Mouse (Mus musculus): ENCODE results near the gene Gm11037. TPM values are rescaled to one million over a fixed set of nuclear protein-coding genes. Genes with fewer than 3 reads are reported as not detected.
A peak's percentile ranks its signal among the peaks of the same experiment; 100 is the strongest.

Gm11037 gene
- polyA plus RNA-seq, 1 experiment: not detected

DNA sequence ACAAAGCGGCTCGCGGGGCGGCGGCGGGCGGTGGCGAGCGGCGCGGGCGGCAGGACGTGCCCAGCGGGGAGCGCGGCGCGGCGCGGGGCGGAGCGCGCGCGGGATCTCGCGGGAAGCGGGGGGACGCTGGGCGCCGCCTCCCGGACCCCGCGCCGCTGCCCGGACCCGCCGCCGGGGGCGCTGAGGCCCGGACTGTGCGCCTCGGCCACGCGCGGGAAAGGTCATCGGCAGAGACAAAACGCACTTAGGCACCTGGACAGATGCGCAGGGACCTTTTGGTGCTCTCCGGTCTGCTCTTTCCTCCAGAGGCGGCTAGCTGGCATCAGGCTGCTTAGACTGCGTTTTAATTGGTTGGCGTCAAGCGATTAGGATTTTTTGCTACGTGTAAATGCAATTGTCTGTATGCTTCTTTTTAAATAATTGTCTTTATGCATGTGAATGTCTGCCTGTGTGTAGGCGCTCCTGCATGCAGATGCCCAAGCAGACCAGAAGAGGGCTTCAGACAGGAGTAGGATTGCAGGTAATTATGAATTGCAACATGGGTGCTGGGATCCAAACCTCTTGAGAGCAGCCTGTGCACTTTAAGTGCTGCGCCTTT, 46.8 kb downstream of the Gm11037 start, which contains the start of gene Cenpb:
Gene Cenpb (minus strand): TSS at position 78 of the 598 bp plus-strand sequence.
- TF ChIP-seq POLR2A (IDR thresholded peaks at IDR 0.05; ENCODE audit: low read depth, low read length): no peak
- peak; percentile 58 for TF ChIP-seq CTCF (conservative IDR thresholded peaks at IDR 0.05; ENCODE audit: insufficient read depth, insufficient read length, low read depth, low read length)
- peak; percentile 92 for DNase-seq
- WGBS: 9% methylated on average over 57 of the region's 57 CpGs
- H3K4me1 ChIP-seq (ENCODE audit: control insufficient read depth, insufficient read depth, low read length): peaks cover 33% of the 10 kb centered on the region
- H3K36me3 ChIP-seq (ENCODE audit: control insufficient read depth, insufficient read depth, low read length): no peaks in the 10 kb centered on the region
- peak within 1 kb of the TSS; percentile 82 for H3K27ac ChIP-seq (ENCODE audit: insufficient read depth, low read depth, low read length)
- H3K4me3 ChIP-seq (ENCODE audit: insufficient read depth, low read depth, low read length): peak within 1 kb of the TSS; percentile 72
- no peaks in the 10 kb centered on the region for H3K27me3 ChIP-seq (replicated peaks; ENCODE audit: control insufficient read depth, insufficient read depth, low read length)

Other genes starting within 250 kb of the Gm11037 start
- gene 4930402H24Rik, start 227.1 kb upstream of the Gm11037 start, polyA plus RNA-seq (2012; rRNA removed): 70.2 and 91.4 TPM in 2 replicates
- gene Atrn, start 227.0 kb upstream of the Gm11037 start, polyA plus RNA-seq (2012; rRNA removed): 14.5 and 14.9 TPM in 2 replicates
- gene Gfra4, start 90.4 kb upstream of the Gm11037 start, polyA plus RNA-seq (2012; rRNA removed): 7.1 and 7.2 TPM in 2 replicates
- 3.3 and 4.1 TPM in 2 replicates for gene Adam33, start 69.7 kb upstream of the Gm11037 start, polyA plus RNA-seq (2012; rRNA removed)
- 1.5 and 7.5 TPM in 2 replicates for gene Siglec1, start 46.7 kb upstream of the Gm11037 start, polyA plus RNA-seq (2012; rRNA removed)
- gene Hspa12b, start 6.2 kb upstream of the Gm11037 start, polyA plus RNA-seq (2012; rRNA removed): 7.8 and 8.4 TPM in 2 replicates
- 107 and 112 TPM in 2 replicates for gene 1700037H04Rik, start 26.6 kb downstream of the Gm11037 start, polyA plus RNA-seq (2012; rRNA removed)
- gene Cenpb, start 46.6 kb downstream of the Gm11037 start, polyA plus RNA-seq (2012; rRNA removed): 95.3 and 105 TPM in 2 replicates
- 12.9 TPM in 2 replicates for gene Cdc25b, start 53.5 kb downstream of the Gm11037 start, polyA plus RNA-seq (2012; rRNA removed)
- gene Spef1, start 53.8 kb downstream of the Gm11037 start, polyA plus RNA-seq (2012; rRNA removed): 4.6 and 5.2 TPM in 2 replicates
- 48.5 and 51.6 TPM in 2 replicates for gene Ap5s1, start 73.6 kb downstream of the Gm11037 start, polyA plus RNA-seq (2012; rRNA removed)
- 119 and 142 TPM in 2 replicates for gene Mavs, start 100.6 kb downstream of the Gm11037 start, polyA plus RNA-seq (2012; rRNA removed)
- gene Pank2, start 129.0 kb downstream of the Gm11037 start, polyA plus RNA-seq (2012; rRNA removed): 13.0 and 13.8 TPM in 2 replicates
- 18.2 and 26.0 TPM in 2 replicates for gene Rnf24, start 219.4 kb downstream of the Gm11037 start, polyA plus RNA-seq (2012; rRNA removed)

Data from kidney, adult 2 months (tissue).